Mouse (Mus musculus) hindbrain, embryonic 10.5 days (tissue): ENCODE results near the gene Cdk14. TPM values are rescaled to one million over a fixed set of nuclear protein-coding genes. Genes with fewer than 3 reads are reported as not detected.

Experiments used
- DNase-seq: peaks from one replicate; pipeline ENCODE4 v3.0.0-alpha.2; 2017; ENCODE audit warnings: low spot score
- H3K27ac ChIP-seq: fragments of 300-500 bp; sonication (generic); 2 replicates; pipeline ENCODE4 v1.5.1; 2016; ENCODE audit warnings: mild to moderate bottlenecking, moderate library complexity
- H3K27me3 ChIP-seq: fragments of 300-500 bp; sonication (generic); 2 replicates; pipeline ENCODE4 v1.6.1; 2016; ENCODE audit warnings: mild to moderate bottlenecking; ENCODE audit not compliant: poor library complexity, insufficient read depth, severe bottlenecking
- H3K36me3 ChIP-seq: fragments of 300-500 bp; sonication (generic); 2 replicates; pipeline ENCODE4 v1.6.1; 2016; ENCODE audit warnings: mild to moderate bottlenecking, moderate library complexity
- H3K4me1 ChIP-seq: fragments of 300-500 bp; sonication (generic); replicated peaks from 2 replicates; pipeline ENCODE4 v1.6.1; 2016; ENCODE audit warnings: mild to moderate bottlenecking
- H3K4me3 ChIP-seq: fragments of 300-500 bp; sonication (generic); 2 replicates; pipeline ENCODE4 v1.5.1; 2016; ENCODE audit warnings: mild to moderate bottlenecking, moderate library complexity
- H3K9me3 ChIP-seq: fragments of 300-500 bp; sonication (generic); 2 replicates; pipeline ENCODE4 v1.6.1; 2016; ENCODE audit warnings: mild to moderate bottlenecking, moderate library complexity
- WGBS: fragments of 180-500 bp; shearing (Covaris S2); methylation state at CpG from one replicate; pipeline ENCODE4 v1.1.7; 2016; 5-methylcytosine and 5-hydroxymethylcytosine counted together
- polyA plus RNA-seq: library from polyadenylated mRNA; unstranded; fragments of >200 nt; fragmentation: Nextera tagmentation; extraction: Ambion mirVana; gene quantifications from 2 replicates; pipeline ENCODE4 v1.2.1, GENCODE M21; 2016

Cdk14 gene
- polyA plus RNA-seq, 1 experiment from 2014 or later, result 19.0 TPM

DNA sequence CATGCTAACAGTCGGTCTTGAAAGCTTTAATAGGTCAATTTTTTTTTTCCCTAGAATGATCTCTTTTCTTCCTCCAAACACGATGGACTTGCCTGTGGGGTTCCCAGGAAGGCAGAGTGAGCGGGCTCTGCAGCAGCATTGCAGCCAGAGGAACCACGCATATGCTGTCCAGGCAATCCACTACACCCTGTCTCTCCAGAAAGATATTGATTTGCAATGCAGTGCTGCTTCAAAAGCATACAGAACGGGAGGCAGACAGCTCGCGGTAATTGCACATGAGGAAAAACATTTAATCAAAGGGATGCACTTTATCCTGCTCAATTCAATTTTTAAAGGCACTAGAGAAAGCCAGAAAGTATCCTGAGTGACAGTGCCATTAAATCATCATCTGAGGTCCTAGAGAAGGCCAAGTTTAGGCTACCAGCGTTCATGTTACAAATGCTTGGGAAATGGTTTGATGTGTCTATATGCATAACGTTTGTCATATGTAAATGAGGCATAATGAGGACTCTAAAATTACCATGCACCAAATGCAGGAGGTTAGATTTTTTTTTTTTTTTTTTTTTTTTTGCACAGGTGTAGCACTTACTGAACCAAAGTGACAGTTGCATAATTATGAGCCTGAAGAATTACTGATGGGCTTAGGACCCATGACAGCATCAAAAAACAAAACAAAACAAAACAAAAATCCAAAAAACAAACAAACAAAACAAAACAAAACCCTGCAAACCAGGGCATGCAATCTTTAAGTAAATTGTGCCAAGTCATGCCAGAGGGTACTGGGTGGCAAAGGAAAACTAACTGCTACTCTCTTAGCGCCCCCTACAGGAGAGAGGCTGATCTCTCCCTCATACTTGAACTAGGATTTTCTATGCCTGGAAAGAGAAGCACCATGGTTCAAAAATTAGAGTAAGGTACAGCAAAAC, 154.0 kb downstream of the Cdk14 start:
- Histone ChIP-seq H3K27me3 (no peaks in the 10 kb centered on the region), H3K4me3 (no peak overlapping the region), H3K4me1 (peaks cover 26% of the 10 kb centered on the region), H3K27ac (peak overlapping the region; percentile 50; the same call in 1 of the 2 replicates), H3K36me3 (no peaks in the 10 kb centered on the region), H3K9me3 (no peaks in the 10 kb centered on the region)
- WGBS, result 40% methylated on average over 10 of the region's 10 CpGs
- no peak for DNase-seq

DNA sequence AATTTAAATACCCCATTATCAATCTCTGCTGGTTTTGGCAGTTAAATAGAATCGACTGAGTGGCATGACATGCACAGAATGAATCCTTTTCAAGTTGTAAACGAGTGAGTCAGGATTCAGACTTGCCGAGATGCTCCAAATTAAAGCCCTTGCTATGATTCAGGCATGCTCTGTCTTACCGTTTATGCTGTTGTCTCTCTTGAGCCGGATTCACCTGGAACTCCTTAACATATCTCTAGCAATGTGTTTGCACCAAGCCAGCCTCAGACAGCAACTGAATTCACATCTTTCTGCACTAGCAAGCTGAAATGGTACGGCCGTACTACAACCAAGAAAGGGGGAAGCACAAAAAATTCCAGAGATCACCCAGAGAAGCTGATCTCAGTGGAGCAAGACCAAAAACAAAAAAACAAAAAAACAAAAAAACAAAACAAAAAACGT, 154.7 kb downstream of the Cdk14 start:
- DNase-seq, result no peak
- H3K27ac ChIP-seq, result peak overlapping the region; percentile 50; the same call in 1 of the 2 replicates
- H3K4me1 ChIP-seq, result peaks cover 32% of the 10 kb centered on the region
- H3K4me3 ChIP-seq, result peak overlapping the region; percentile 28; the same call in 1 of the 2 replicates
- no peaks in the 10 kb centered on the region for H3K27me3 ChIP-seq
- 21% methylated on average over 8 of the region's 8 CpGs for WGBS
- no peaks in the 10 kb centered on the region for H3K36me3 ChIP-seq
- H3K9me3 ChIP-seq, result no peaks in the 10 kb centered on the region

DNA sequence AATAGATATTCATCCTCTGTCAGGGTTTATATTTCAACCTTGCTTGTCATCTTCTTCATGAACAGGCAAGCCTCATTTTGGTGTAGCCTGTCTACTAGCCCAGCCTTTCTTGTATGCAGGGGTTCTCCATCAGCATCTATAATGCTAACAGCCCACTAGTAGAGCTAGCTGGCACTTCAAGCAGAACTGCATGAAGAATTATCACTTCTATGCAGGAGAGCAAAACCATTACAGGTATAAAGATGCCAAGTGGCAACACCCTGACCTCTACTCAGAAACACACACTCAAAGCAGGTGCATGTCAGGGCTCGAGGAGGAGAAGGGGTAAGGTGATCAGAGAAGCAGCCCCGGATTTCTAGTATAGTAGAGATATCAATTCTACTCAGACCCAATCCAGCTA, 155.4 kb downstream of the Cdk14 start:
- Histone ChIP-seq H3K4me1 (peaks cover 39% of the 10 kb centered on the region), H3K27me3 (no peaks in the 10 kb centered on the region), H3K36me3 (no peaks in the 10 kb centered on the region), H3K4me3 (no peak overlapping the region), H3K27ac (no peak overlapping the region), H3K9me3 (no peaks in the 10 kb centered on the region)
- no peak for DNase-seq
- WGBS, result 82% methylated on average over 2 of the region's 2 CpGs

- Histone ChIP-seq H3K36me3 (no peaks in the 10 kb centered on the region), H3K27ac (no peak overlapping the region), H3K4me1 (peaks cover 40% of the 10 kb centered on the region), H3K27me3 (no peaks in the 10 kb centered on the region), H3K4me3 (no peak overlapping the region), H3K9me3 (no peaks in the 10 kb centered on the region)
- WGBS, result 84% methylated on average over 14 of the region's 14 CpGs
- no peak for DNase-seq
Observed at GRCm38 (mm10) chr5:5261725-5262296, 158.3 kb downstream of the Cdk14 start.

DNA sequence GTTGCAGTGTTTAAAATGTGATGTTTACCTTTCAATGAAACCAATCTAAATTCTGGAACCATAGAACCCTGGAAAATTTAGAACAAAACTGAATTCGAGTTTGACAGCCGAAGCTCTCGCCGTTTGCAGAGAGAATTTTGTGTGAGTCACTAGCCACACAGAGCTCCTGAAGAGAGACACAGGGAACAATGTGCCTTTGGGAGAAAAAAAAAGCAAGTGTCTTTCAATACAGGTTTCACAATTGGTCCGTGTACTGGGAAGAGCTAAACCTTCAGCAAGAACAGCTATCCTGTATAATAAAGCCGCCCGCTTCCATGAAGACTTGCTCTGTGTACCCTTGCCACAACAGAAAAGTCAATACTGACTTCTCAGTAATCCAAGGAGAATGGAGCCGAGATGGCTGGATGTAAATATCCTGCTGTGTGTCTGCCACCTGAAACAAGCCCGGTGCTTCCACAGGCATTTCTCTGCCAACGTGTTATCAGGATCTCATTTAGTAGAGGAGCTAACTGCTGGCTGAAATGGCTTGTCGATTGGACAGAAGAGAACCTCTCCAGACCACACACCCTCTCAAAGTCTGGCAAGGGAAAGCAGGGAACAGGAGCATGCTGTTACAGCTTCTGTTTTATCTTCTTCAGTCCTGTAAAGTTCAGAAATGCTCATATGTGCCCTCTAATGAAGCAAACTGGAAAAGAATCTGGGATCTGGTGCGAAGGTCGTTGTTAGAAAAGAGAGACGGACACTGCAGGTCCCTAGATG, 159.0 kb downstream of the Cdk14 start:
- Histone ChIP-seq H3K27me3 (no peaks in the 10 kb centered on the region), H3K9me3 (no peaks in the 10 kb centered on the region), H3K36me3 (no peaks in the 10 kb centered on the region), H3K4me3 (no peak overlapping the region), H3K27ac (no peak overlapping the region), H3K4me1 (peaks cover 40% of the 10 kb centered on the region)
- no peak for DNase-seq
- 57% methylated on average over 14 of the region's 14 CpGs for WGBS

DNA sequence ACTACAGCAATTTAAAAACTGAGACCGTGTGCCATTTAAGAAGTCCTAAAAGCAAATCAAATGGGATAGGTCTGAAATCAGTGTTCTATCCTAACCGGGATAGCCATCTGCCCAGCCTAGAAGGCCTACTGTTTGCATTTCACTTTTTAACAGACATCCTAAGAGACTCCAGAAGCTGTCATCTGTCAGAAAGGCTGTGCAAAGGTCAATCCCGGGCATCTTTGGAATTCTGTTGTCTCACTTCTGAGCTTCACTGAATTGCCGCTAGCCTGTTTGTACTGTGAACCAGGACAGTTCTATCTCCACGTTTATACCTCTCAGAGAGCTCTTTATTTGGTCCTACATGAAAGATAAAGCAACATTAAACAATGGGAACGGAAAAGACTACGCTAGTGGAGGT, 159.8 kb downstream of the Cdk14 start:
- Histone ChIP-seq H3K27ac (no peak overlapping the region), H3K4me1 (peaks cover 32% of the 10 kb centered on the region), H3K36me3 (no peaks in the 10 kb centered on the region), H3K4me3 (no peak overlapping the region), H3K9me3 (no peaks in the 10 kb centered on the region), H3K27me3 (no peaks in the 10 kb centered on the region)
- DNase-seq, result no peak
- WGBS, result 44% methylated on average over 7 of the region's 7 CpGs

GRCm38 (mm10) chr5:5254391-5254790, 165.7 kb downstream of the Cdk14 start:
- Histone ChIP-seq H3K4me1 (no peaks in the 10 kb centered on the region), H3K36me3 (no peaks in the 10 kb centered on the region), H3K4me3 (no peak overlapping the region), H3K9me3 (no peaks in the 10 kb centered on the region), H3K27me3 (no peaks in the 10 kb centered on the region), H3K27ac (no peak overlapping the region)
- DNase-seq, result no peak
- 87% methylated on average over 6 of the region's 6 CpGs for WGBS

GRCm38 (mm10) chr5:5253177-5253576, 166.9 kb downstream of the Cdk14 start:
- Histone ChIP-seq H3K9me3 (no peaks in the 10 kb centered on the region), H3K4me1 (no peaks in the 10 kb centered on the region), H3K27ac (no peak overlapping the region), H3K27me3 (no peaks in the 10 kb centered on the region), H3K36me3 (no peaks in the 10 kb centered on the region), H3K4me3 (no peak overlapping the region)
- no peak for DNase-seq
- 91% methylated on average over 3 of the region's 3 CpGs for WGBS

GRCm38 (mm10) chr5:5247671-5248070, 172.4 kb downstream of the Cdk14 start:
- WGBS, result 96% methylated on average over 6 of the region's 6 CpGs
- no peak overlapping the region for H3K4me3 ChIP-seq
- DNase-seq, result no peak
- H3K36me3 ChIP-seq, result no peaks in the 10 kb centered on the region
- no peaks in the 10 kb centered on the region for H3K27me3 ChIP-seq
- H3K9me3 ChIP-seq, result no peaks in the 10 kb centered on the region
- H3K27ac ChIP-seq, result no peak overlapping the region
- H3K4me1 ChIP-seq, result no peaks in the 10 kb centered on the region

DNA sequence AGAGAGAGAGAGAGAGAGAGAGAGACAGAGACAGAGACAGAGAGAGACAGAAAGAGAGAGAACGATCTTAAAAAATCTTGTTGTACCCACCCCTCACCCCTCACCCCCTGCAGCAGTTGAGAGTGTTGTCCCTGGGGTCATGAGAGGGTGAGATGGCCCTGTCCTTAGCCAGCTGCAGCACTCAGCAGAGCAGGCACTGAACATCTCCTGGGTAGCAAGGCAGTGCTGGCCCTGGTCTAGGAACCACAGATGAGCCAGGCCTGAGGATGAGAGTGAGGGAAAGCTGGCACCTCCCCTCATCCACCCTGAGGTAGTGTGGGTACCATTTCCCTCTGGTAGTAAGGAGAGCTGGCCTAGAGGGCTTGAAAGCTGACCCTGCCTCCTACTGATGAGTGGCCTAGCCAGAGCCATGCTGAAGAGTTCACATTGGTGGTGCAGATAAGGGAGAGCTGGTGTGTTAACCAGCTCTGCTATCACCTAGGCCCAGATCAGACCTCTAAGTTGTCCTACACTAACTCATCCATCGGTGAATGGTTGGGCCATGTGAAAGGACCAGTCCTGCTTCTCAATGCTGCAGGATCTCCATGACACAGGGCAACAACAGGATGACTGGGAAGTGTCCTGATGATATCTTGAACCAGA, 173.5 kb downstream of the Cdk14 start:
- no peaks in the 10 kb centered on the region for H3K27me3 ChIP-seq
- DNase-seq, result no peak
- 79% methylated on average over 2 of the region's 2 CpGs for WGBS
- H3K27ac ChIP-seq, result no peak overlapping the region
- H3K9me3 ChIP-seq, result no peaks in the 10 kb centered on the region
- no peaks in the 10 kb centered on the region for H3K36me3 ChIP-seq
- H3K4me1 ChIP-seq, result no peaks in the 10 kb centered on the region
- H3K4me3 ChIP-seq, result no peak overlapping the region

GRCm38 (mm10) chr5:5245182-5245581, 174.9 kb downstream of the Cdk14 start:
- H3K27me3 ChIP-seq, result no peaks in the 10 kb centered on the region
- no peaks in the 10 kb centered on the region for H3K36me3 ChIP-seq
- 94% methylated on average over 7 of the region's 7 CpGs for WGBS
- H3K27ac ChIP-seq, result no peak overlapping the region
- H3K4me1 ChIP-seq, result no peaks in the 10 kb centered on the region
- DNase-seq, result no peak
- H3K9me3 ChIP-seq, result no peaks in the 10 kb centered on the region
- H3K4me3 ChIP-seq, result no peak overlapping the region

GRCm38 (mm10) chr5:5243648-5244047, 176.5 kb downstream of the Cdk14 start:
- no peak for DNase-seq
- Histone ChIP-seq H3K9me3 (no peaks in the 10 kb centered on the region), H3K36me3 (no peaks in the 10 kb centered on the region), H3K4me3 (no peak overlapping the region), H3K27ac (no peak overlapping the region), H3K27me3 (no peaks in the 10 kb centered on the region), H3K4me1 (no peaks in the 10 kb centered on the region)
